Mouse (Mus musculus) cerebellum, postnatal 10 days (tissue): ENCODE results near the gene Lamb2.
A peak's percentile ranks its signal among the peaks of the same experiment; 100 is the strongest.

Experiments used
- DNase-seq, 2 experiments: peaks; one replicate each; pipeline ENCODE4 v3.0.0; 2021; ENCODE audit warnings: mixed read lengths in 2 of 2

Gene Lamb2

GRCm38 (mm10) chr9:108461675-108462074 lies 17.9 kb upstream of the Lamb2 start:
- no peak for DNase-seq

GRCm38 (mm10) chr9:108462192-108462591 lies 17.3 kb upstream of the Lamb2 start:
- no peak for DNase-seq

- peak in 1 of 2 experiments; percentile 3 for DNase-seq
These were observed 15.8 kb upstream of the Lamb2 start for GRCm38 (mm10) chr9:108463713-108464112.

- no peak for DNase-seq
These were observed 13.3 kb upstream of the Lamb2 start for GRCm38 (mm10) chr9:108466219-108466618.

- DNase-seq: no peak
These were observed 10.1 kb upstream of the Lamb2 start for GRCm38 (mm10) chr9:108469430-108469829.

- no peak for DNase-seq
These were observed 9.7 kb upstream of the Lamb2 start for GRCm38 (mm10) chr9:108469845-108470244.

GRCm38 (mm10) chr9:108474528-108474927 lies 5.0 kb upstream of the Lamb2 start:
- no peak for DNase-seq

- DNase-seq: peak; percentile 41 to 61
These were observed 839 bp upstream of the Lamb2 start for GRCm38 (mm10) chr9:108478638-108479156.

- DNase-seq: no peak
These were observed 295 bp upstream of the Lamb2 start for GRCm38 (mm10) chr9:108479241-108479640.

GRCm38 (mm10) chr9:108480813-108481519 lies 1.4 kb downstream of the Lamb2 start:
- no peak for DNase-seq

- DNase-seq: no peak
These were observed 2.1 kb downstream of the Lamb2 start for GRCm38 (mm10) chr9:108481520-108482210.

GRCm38 (mm10) chr9:108483051-108483790 lies 3.7 kb downstream of the Lamb2 start:
- DNase-seq: no peak

- DNase-seq: no peak
These were observed 4.5 kb downstream of the Lamb2 start for GRCm38 (mm10) chr9:108484021-108484420.

GRCm38 (mm10) chr9:108485301-108485875 lies 5.9 kb downstream of the Lamb2 start:
- DNase-seq: no peak

GRCm38 (mm10) chr9:108486973-108487530 lies 7.5 kb downstream of the Lamb2 start:
- DNase-seq: no peak

GRCm38 (mm10) chr9:108488403-108488802 lies 8.9 kb downstream of the Lamb2 start:
- DNase-seq: no peak

GRCm38 (mm10) chr9:108489215-108489614 lies 9.7 kb downstream of the Lamb2 start:
- no peak for DNase-seq

GRCm38 (mm10) chr9:108489702-108490558 lies 10.4 kb downstream of the Lamb2 start:
- peak in 1 of 2 experiments; percentile 38 for DNase-seq

GRCm38 (mm10) chr9:108490559-108491285 lies 11.2 kb downstream of the Lamb2 start, which contains the start of gene Usp19:
TSS of gene Usp19 (plus strand) at chr9:108490602.
- peak; percentile 97 to 98 for DNase-seq

GRCm38 (mm10) chr9:108491286-108491580 lies 11.7 kb downstream of the Lamb2 start:
- no peak for DNase-seq
